Mouse (Mus musculus) lung, embryonic 16.5 days (tissue): ENCODE results near the gene Kndc1. TPM values are rescaled to one million over a fixed set of nuclear protein-coding genes. Genes with fewer than 3 reads are reported as not detected.
A peak's percentile ranks its signal among the peaks of the same experiment; 100 is the strongest.

Source experiments
- ATAC-seq: fragments of 200-750 bp; cut with Nextera tagmentation; 2 replicates; pipeline ENCODE4 v1.8.0; 2017; ENCODE audit warnings: low read depth, mild to moderate bottlenecking, moderate library complexity
- H3K27ac ChIP-seq: fragments of 300-500 bp; sonication (generic); 2 replicates; pipeline ENCODE4 v1.5.1; 2014; ENCODE audit warnings: mild to moderate bottlenecking, control low read depth, low read length
- H3K27me3 ChIP-seq: fragments of 300-500 bp; sonication (generic); 2 replicates; pipeline ENCODE4 v1.6.1; 2014; ENCODE audit warnings: low read depth, low read length, mixed read lengths; ENCODE audit not compliant: control insufficient read depth, insufficient read depth
- H3K36me3 ChIP-seq: fragments of 300-500 bp; sonication (generic); 2 replicates; pipeline ENCODE4 v1.6.1; 2014; ENCODE audit warnings: low read length; ENCODE audit not compliant: control insufficient read depth, insufficient read depth
- H3K4me1 ChIP-seq: fragments of 300-500 bp; sonication (generic); replicated peaks from 2 replicates; pipeline ENCODE4 v1.6.1; 2014; ENCODE audit warnings: low read length, mixed read lengths; ENCODE audit not compliant: control insufficient read depth, insufficient read depth
- H3K4me2 ChIP-seq: fragments of 300-500 bp; sonication (generic); 2 replicates; pipeline ENCODE4 v1.6.1; 2014; ENCODE audit warnings: low read depth, low read length, control low read depth
- H3K4me3 ChIP-seq: fragments of 300-500 bp; sonication (generic); 2 replicates; pipeline ENCODE4 v1.5.1; 2014; ENCODE audit warnings: mild to moderate bottlenecking, low read length, control low read depth
- H3K9ac ChIP-seq: fragments of 300-500 bp; sonication (generic); 2 replicates; pipeline ENCODE4 v1.6.1; 2014; ENCODE audit warnings: low read length, control low read depth
- H3K9me3 ChIP-seq: fragments of 300-500 bp; sonication (generic); 2 replicates; pipeline ENCODE4 v1.6.1; 2016; ENCODE audit warnings: low read length; ENCODE audit not compliant: control insufficient read depth
- WGBS: fragments of 180-500 bp; shearing (Covaris S2); extraction: QIAGEN DNeasy Blood & Tissue Kit; methylation state at CpG from one replicate; pipeline ENCODE4 v1.1.7; 2014; 5-methylcytosine and 5-hydroxymethylcytosine counted together
- polyA plus RNA-seq: library from polyadenylated mRNA; unstranded; fragments of >200 nt; fragmentation: Nextera tagmentation; extraction: Ambion mirVana; gene quantifications from 2 replicates; pipeline ENCODE4 v1.2.1, GENCODE M21; 2015

Gene Kndc1
- polyA plus RNA-seq, 1 experiment from 2014 or later, result 1.1 TPM

- Histone ChIP-seq H3K27me3 (no peaks in the 10 kb centered on the region), H3K9ac (no peak overlapping the region), H3K4me2 (no peak overlapping the region), H3K36me3 (no peaks in the 10 kb centered on the region), H3K9me3 (no peaks in the 10 kb centered on the region), H3K27ac (no peak overlapping the region), H3K4me1 (peaks cover 6% of the 10 kb centered on the region; the same call in 1 of the 2 replicates), H3K4me3 (no peak overlapping the region)
- 84% methylated on average over 4 of the region's 4 CpGs for WGBS
- ATAC-seq, result no peak
Observed at GRCm38 (mm10) chr7:139955505-139955904, 61.0 kb downstream of the Kndc1 start.

- Histone ChIP-seq H3K36me3 (no peaks in the 10 kb centered on the region), H3K4me1 (peaks cover under 1% of the 10 kb centered on the region; the same call in 1 of the 2 replicates), H3K27me3 (no peaks in the 10 kb centered on the region), H3K27ac (no peak overlapping the region), H3K9ac (no peak overlapping the region), H3K4me3 (no peak overlapping the region), H3K4me2 (no peak overlapping the region), H3K9me3 (no peaks in the 10 kb centered on the region)
- WGBS, result 70% methylated on average over 3 of the region's 3 CpGs
- ATAC-seq, result no peak
Observed at GRCm38 (mm10) chr7:139956658-139957057, 62.2 kb downstream of the Kndc1 start.

- Histone ChIP-seq H3K4me2 (no peak overlapping the region), H3K27me3 (no peaks in the 10 kb centered on the region), H3K27ac (no peak overlapping the region), H3K9ac (no peak overlapping the region), H3K9me3 (no peaks in the 10 kb centered on the region), H3K4me3 (no peak overlapping the region), H3K4me1 (no peaks in the 10 kb centered on the region; the same call in 1 of the 2 replicates), H3K36me3 (no peaks in the 10 kb centered on the region)
- WGBS, result 42% methylated on average over 11 of the region's 11 CpGs
- ATAC-seq, result peak; percentile 24; the same call in 1 of the 2 replicates
Observed at GRCm38 (mm10) chr7:139957437-139957836, 62.9 kb downstream of the Kndc1 start.

GRCm38 (mm10) chr7:139957958-139958357, 63.5 kb downstream of the Kndc1 start:
- H3K4me2 ChIP-seq, result no peak overlapping the region
- H3K4me3 ChIP-seq, result no peak overlapping the region
- no peak overlapping the region for H3K27ac ChIP-seq
- 14% methylated on average over 11 of the region's 11 CpGs for WGBS
- no peak overlapping the region for H3K9ac ChIP-seq
- no peaks in the 10 kb centered on the region for H3K27me3 ChIP-seq
- 0 out of 2 replicates have a peak, but pooled peaks have one; percentile 13 for ATAC-seq
- no peaks in the 10 kb centered on the region for H3K36me3 ChIP-seq
- no peaks in the 10 kb centered on the region for H3K9me3 ChIP-seq
- H3K4me1 ChIP-seq, result no peaks in the 10 kb centered on the region; the same call in 1 of the 2 replicates

DNA sequence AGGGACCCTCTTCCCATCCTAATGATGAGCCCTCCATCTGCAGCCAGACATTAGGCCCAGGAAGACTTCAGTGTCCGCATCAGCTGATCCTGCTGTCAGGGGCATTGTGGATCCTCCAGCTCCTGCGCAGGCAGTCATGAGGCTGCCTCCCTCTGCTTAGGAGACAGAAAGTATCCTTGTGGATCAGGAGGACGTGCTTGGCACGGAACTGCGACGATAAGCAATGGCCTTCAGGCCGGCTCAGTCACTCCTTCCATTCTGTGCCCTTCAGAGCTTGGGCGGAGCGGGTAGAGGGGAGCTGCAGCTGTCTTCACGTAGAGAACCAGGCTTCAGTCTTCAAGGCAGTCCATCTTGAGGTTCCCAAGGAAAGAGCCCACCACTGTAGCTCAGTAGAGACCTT, 66.6 kb downstream of the Kndc1 start:
- no peak for ATAC-seq
- Histone ChIP-seq H3K36me3 (no peaks in the 10 kb centered on the region), H3K27ac (no peak overlapping the region), H3K4me3 (no peak overlapping the region), H3K27me3 (no peaks in the 10 kb centered on the region), H3K4me1 (no peaks in the 10 kb centered on the region; the same call in 1 of the 2 replicates), H3K9me3 (no peaks in the 10 kb centered on the region), H3K9ac (no peak overlapping the region), H3K4me2 (no peak overlapping the region)
- WGBS, result 85% methylated on average over 10 of the region's 10 CpGs

DNA sequence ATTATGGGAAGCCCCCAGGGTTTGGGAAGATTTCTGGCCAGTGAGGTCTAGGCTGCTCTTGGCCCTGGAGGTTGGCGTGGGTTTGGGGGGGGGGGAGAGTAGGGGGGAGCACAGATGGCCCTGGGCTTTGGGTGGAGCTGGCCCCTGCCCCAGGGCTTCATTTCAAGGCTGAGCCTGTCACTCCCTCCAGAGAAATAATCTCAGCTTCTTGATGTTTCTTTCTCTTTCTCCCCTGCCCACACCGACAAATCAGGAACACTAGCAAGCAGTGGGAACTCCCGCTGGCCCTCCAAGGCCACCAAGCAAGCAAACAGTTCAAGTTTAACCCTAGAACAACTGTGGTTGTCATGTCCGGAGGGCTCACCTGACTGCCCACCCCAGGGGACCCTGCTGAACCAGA, 69.3 kb downstream of the Kndc1 start:
- Histone ChIP-seq H3K27me3 (peaks cover 2% of the 10 kb centered on the region; the same call in 1 of the 2 replicates), H3K27ac (no peak overlapping the region), H3K4me2 (no peak overlapping the region), H3K9ac (no peak overlapping the region), H3K36me3 (no peaks in the 10 kb centered on the region), H3K4me1 (no peaks in the 10 kb centered on the region), H3K4me3 (no peak overlapping the region), H3K9me3 (no peaks in the 10 kb centered on the region)
- WGBS, result 56% methylated on average over 4 of the region's 4 CpGs
- ATAC-seq, result no peak

GRCm38 (mm10) chr7:139967175-139967574, 72.7 kb downstream of the Kndc1 start:
- no peaks in the 10 kb centered on the region for H3K4me1 ChIP-seq
- H3K4me2 ChIP-seq, result no peak overlapping the region
- H3K36me3 ChIP-seq, result no peaks in the 10 kb centered on the region
- no peak for ATAC-seq
- H3K9ac ChIP-seq, result no peak overlapping the region
- WGBS, result 25% methylated on average over 4 of the region's 4 CpGs
- H3K27ac ChIP-seq, result no peak overlapping the region
- H3K9me3 ChIP-seq, result no peaks in the 10 kb centered on the region
- H3K27me3 ChIP-seq, result peaks cover 2% of the 10 kb centered on the region; the same call in 1 of the 2 replicates
- H3K4me3 ChIP-seq, result no peak overlapping the region

DNA sequence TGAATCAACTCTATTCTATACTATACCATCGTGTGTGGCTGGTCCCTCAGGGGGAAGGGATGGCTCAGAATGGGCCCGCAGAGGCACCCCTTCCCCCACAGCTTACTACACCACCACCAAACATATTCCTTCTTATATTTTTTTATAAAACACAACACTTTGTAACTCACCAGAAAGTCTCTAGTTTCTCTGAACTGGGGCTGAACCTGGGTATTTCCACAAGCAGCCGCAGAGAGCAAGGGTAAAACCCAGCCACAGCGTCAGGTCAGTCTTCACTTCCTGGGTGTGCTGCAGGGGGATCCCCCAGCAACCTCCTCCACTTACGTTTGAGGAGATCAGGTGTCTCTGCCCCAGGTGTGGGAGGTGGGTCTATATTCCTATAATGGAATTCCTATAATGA, 73.9 kb downstream of the Kndc1 start:
- Histone ChIP-seq H3K36me3 (no peaks in the 10 kb centered on the region), H3K27me3 (peaks cover 2% of the 10 kb centered on the region; the same call in 1 of the 2 replicates), H3K4me2 (no peak overlapping the region), H3K9ac (no peak overlapping the region), H3K27ac (no peak overlapping the region), H3K4me3 (no peak overlapping the region), H3K4me1 (no peaks in the 10 kb centered on the region), H3K9me3 (no peaks in the 10 kb centered on the region)
- no peak for ATAC-seq
- WGBS, result 53% methylated on average over 5 of the region's 5 CpGs

- ATAC-seq, result no peak
- Histone ChIP-seq H3K36me3 (no peaks in the 10 kb centered on the region), H3K9ac (no peak overlapping the region), H3K27ac (no peak overlapping the region), H3K27me3 (peaks cover 2% of the 10 kb centered on the region; the same call in 1 of the 2 replicates), H3K4me3 (no peak overlapping the region), H3K4me1 (no peaks in the 10 kb centered on the region), H3K4me2 (no peak overlapping the region), H3K9me3 (no peaks in the 10 kb centered on the region)
- WGBS, result 45% methylated on average over 10 of the region's 10 CpGs
Observed at GRCm38 (mm10) chr7:139969348-139970130, 75.0 kb downstream of the Kndc1 start.
